Mouse (Mus musculus): ENCODE data around the gene Gatad2a.
"Not testable (repeated sequence)": the region's sequence is repeated elsewhere in the genome, so short reads cannot be mapped to it uniquely, and the experiment has no call there.

Gatad2a gene

GRCm38 (mm10) chr8:69995776-69996588, at the start of gene Gatad2a:
Gene Gatad2a, minus strand, starts transcription at chr8:69996384.
- peak; percentile 100 for DNase-seq (ENCODE audit: low spot score in 2 of 2)

- no peak for DNase-seq (ENCODE audit: low spot score in 2 of 2)
Observed at GRCm38 (mm10) chr8:70043996-70044395, 47.8 kb upstream of the Gatad2a start.

- peak; percentile 95 to 97 for DNase-seq (ENCODE audit: low spot score in 2 of 2)
Observed at GRCm38 (mm10) chr8:70042583-70043455, 46.6 kb upstream of the Gatad2a start, which contains the start of the genes Mau2 and Sugp1. Gene Mau2, minus strand, starts transcription at chr8:70042734. Gene Sugp1, plus strand, starts transcription at chr8:70042813.

- peak; percentile 28 to 39 for DNase-seq (ENCODE audit: low spot score in 2 of 2)
Observed at GRCm38 (mm10) chr8:70041885-70042546, 45.8 kb upstream of the Gatad2a start.

GRCm38 (mm10) chr8:70037994-70038393, 41.8 kb upstream of the Gatad2a start:
- DNase-seq (ENCODE audit: low spot score in 2 of 2), result no peak

DNA sequence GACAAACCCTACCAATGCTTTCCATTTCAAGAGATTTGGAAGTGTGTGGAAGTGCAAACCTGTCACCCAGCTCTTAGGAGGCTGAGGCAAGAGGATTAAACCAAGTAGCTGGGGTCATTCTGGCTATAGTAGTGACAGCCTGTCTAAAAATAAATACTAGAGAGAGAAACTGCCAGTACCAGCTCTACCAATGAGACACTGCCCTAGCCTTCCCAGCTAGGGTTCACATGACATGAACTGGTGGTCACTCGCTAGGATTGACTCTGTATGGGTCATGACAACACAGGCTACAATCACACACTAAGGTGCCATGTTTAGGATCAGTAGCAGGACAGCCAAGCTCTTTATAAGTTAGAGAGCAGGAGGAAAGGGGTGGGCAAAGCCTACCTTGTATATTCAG, 34.1 kb upstream of the Gatad2a start:
- no peak for DNase-seq (ENCODE audit: low spot score in 2 of 2)

DNA sequence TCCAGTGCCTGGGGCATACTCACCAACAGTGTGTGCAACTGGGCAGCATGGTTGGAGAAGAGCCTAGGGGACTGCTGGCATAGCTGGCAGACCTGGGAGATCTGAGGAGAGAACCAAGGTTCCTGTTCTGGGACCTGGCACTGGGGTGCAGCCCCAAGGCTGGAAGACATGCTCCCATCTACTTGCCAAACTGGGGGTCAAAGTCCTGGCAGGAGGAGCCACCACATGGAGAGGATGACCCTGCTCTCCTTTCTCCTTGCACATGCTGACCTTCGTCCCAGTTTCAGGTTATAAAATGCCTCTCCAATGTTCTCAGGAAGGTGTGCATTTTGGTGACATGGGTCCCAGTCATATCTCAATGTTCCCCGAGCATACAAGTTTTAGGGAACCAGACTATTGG, 30.0 kb upstream of the Gatad2a start:
- DNase-seq (ENCODE audit: low spot score in 2 of 2), result no peak

DNA sequence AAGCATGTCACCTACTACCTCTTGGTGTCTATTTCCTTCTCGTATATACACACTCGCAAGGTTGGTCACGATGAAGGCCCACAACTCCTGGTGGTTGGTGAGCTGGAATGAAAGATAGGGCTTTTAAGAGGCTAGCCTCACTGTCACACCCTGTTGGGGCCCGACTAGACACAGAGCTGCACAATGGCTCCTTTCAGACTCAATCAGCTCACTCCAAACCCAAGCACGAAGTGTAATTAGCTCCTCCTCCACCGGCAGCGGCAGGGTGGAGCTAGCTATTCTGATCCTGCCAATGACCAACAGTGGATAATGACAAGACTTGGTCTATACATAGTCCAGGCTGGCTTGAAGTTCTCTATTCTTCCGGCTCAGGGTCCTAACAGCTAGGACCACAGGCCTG, 27.4 kb upstream of the Gatad2a start:
- DNase-seq (ENCODE audit: low spot score in 2 of 2), result no peak

- no peak for DNase-seq (ENCODE audit: low spot score in 2 of 2)
Observed at GRCm38 (mm10) chr8:70015017-70015416, 18.8 kb upstream of the Gatad2a start.

DNA sequence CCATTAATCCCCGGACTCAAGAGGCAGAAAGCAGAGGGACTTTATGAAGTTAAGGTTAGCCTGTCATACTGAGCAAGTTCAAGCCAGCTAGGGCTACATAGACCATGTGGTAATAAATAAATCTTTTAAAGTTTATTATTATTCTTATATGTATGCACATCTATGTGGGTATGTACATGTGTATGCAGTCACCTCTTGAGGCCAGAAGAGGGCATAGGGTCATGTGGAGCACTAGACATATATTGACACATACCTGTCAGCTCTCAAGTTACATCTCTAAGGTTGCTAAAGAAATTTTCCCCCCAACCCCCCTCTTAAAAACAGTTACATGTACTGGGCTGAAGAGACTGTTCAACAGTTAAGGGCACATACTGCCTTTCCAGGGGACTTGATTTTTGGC, 16.6 kb upstream of the Gatad2a start:
- no peak for DNase-seq (ENCODE audit: low spot score in 2 of 2)

- no peak for DNase-seq (ENCODE audit: low spot score in 2 of 2)
Observed at GRCm38 (mm10) chr8:70012350-70012749, 16.2 kb upstream of the Gatad2a start.

- DNase-seq (ENCODE audit: low spot score in 2 of 2), result not testable (repeated sequence)
Observed at GRCm38 (mm10) chr8:70010796-70011195, 14.6 kb upstream of the Gatad2a start.

- DNase-seq (ENCODE audit: low spot score in 2 of 2), result no peak
Observed at GRCm38 (mm10) chr8:70005178-70005577, 9.0 kb upstream of the Gatad2a start.

- no peak for DNase-seq (ENCODE audit: low spot score in 2 of 2)
Observed at GRCm38 (mm10) chr8:70004345-70004744, 8.2 kb upstream of the Gatad2a start.

- no peak for DNase-seq (ENCODE audit: low spot score in 2 of 2)
Observed at GRCm38 (mm10) chr8:70003204-70003657, 7.0 kb upstream of the Gatad2a start.

GRCm38 (mm10) chr8:70001892-70002191, 5.7 kb upstream of the Gatad2a start:
- DNase-seq (ENCODE audit: low spot score in 2 of 2), result not testable (repeated sequence)

- peak; percentile 75 to 82 for DNase-seq (ENCODE audit: low spot score in 2 of 2)
Observed at GRCm38 (mm10) chr8:70001176-70001891, 5.2 kb upstream of the Gatad2a start.

DNA sequence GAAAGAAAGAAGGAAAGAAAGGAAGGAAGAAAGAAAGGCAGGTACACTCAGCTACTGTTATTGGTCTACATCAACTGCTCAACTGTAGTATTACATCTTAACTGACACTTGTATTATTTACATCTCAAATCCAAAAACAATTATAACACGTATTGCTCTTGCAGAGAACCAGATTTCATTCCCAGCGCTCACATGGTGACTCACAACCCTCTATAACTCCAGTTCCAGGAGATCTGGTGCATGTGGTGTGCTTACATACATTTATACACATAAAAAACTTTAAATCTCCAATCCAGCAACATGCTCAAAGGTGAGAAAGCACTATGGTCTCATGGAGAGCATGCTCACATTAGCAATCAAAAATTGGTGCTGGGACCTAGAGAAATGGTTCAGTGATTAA, 4.0 kb upstream of the Gatad2a start:
- DNase-seq (ENCODE audit: low spot score in 2 of 2), result no peak

DNA sequence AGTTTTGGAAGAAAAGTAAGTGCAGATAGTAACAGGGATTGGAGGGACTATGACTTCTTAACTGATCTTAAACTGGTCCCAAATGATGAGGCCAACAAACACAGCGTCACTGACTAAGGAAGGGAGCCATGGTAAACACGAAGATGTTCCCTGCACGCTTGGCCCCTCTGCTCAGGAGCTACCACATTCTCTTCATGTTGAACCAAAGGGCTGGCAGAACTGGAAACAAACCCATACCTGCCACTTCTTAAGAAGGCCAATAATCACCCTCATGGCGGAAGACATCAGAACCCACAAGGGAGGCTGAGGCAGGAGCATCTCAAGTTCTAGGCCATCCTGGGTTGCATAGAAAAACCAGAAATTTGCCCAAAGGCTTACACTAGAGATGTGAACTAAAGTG, 3.1 kb upstream of the Gatad2a start:
- no peak for DNase-seq (ENCODE audit: low spot score in 2 of 2)

DNA sequence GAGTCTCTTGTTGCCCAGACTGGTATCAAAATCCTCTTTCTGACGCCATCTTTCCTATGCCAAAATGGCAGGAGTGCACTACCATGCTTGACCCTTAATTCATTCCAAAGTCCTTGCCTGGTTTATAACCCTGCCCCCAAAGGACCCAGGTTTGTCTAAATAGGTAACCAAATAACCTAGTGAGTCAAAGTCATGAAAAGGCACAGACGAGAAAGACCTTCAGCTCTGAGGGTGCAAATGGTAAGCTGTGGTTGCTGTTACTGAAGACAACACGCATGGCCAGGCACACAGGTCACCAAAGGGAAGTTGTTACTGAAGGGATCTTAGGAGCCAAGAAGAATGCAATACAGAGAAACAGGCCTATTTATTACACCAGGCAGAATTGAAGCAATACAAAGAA, 2.5 kb upstream of the Gatad2a start:
- no peak for DNase-seq (ENCODE audit: low spot score in 2 of 2)

DNA sequence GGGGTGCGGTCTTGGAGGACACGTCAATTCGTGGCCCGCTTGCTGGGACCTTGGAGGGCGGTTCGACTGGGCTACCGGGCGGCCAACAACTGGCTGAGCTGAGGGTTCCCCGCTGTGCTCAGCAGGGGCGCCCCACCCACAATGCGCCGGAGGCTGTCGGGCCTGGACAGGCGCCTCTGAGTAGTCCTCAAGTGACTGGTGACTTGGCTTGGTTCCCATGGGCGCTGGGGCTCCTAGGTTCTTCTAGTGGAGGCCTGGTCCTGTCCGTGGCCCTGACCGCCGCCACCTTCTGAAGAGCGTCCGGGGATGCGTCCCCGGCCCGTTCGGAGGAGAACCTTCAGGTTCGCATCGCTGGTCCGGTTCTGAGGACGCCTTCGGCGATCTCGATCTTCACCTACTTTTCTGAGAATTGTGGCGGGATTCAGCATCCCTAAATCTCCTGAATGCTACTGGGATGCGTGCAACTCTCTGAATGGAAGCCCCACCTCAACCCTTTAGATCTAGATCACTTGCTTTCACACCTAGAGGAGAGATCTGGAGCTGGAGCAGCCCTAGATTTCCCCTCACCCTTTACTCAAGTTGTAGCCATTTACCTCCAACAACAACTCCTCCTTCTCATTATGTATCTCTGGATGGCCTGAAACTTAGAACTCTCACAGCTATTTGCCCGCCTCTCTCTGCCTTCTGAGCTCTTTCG, 553 bp upstream of the Gatad2a start:
- DNase-seq (ENCODE audit: low spot score in 2 of 2), result no peak
